Mouse (Mus musculus) hindbrain, embryonic 11.5 days (tissue): Measurements from ENCODE around the gene Creb5. TPM values are rescaled to one million over a fixed set of nuclear protein-coding genes. Genes with fewer than 3 reads are reported as not detected.

Experiments
- ATAC-seq: fragments of 200-750 bp; cut with Nextera tagmentation; 2 replicates; pipeline ENCODE4 v1.8.0; 2017; ENCODE audit warnings: mild to moderate bottlenecking, moderate TSS enrichment, moderate library complexity; ENCODE audit not compliant: low FRiP score
- DNase-seq: peaks from one replicate; pipeline ENCODE4 v3.0.0-alpha.2; 2015; ENCODE audit warnings: low spot score
- H3K27ac ChIP-seq: fragments of 300-500 bp; sonication (generic); 2 replicates; pipeline ENCODE4 v1.5.1; 2014; ENCODE audit warnings: mild to moderate bottlenecking, low read depth, low read length
- H3K27me3 ChIP-seq: fragments of 300-500 bp; sonication (generic); 2 replicates; pipeline ENCODE4 v1.6.1; 2014; ENCODE audit warnings: mild to moderate bottlenecking, low read length, moderate library complexity, mixed read lengths; ENCODE audit not compliant: control insufficient read depth, insufficient read depth
- H3K36me3 ChIP-seq: fragments of 300-500 bp; sonication (generic); 2 replicates; pipeline ENCODE4 v1.6.1; 2014; ENCODE audit warnings: mild to moderate bottlenecking, low read length, moderate library complexity, mixed read lengths; ENCODE audit not compliant: control insufficient read depth, insufficient read depth
- H3K4me1 ChIP-seq: fragments of 300-500 bp; sonication (generic); replicated peaks from 2 replicates; pipeline ENCODE4 v1.6.1; 2014; ENCODE audit warnings: low read length, mixed read lengths; ENCODE audit not compliant: control insufficient read depth, insufficient read depth
- H3K4me2 ChIP-seq: fragments of 300-500 bp; sonication (generic); replicated peaks from 2 replicates; pipeline ENCODE4 v1.6.1; 2014; ENCODE audit warnings: mild to moderate bottlenecking, low read depth, low read length
- H3K4me3 ChIP-seq: fragments of 300-500 bp; sonication (generic); 2 replicates; pipeline ENCODE4 v1.5.1; 2014; ENCODE audit warnings: low read depth, low read length
- H3K9ac ChIP-seq: fragments of 300-500 bp; sonication (generic); 2 replicates; pipeline ENCODE4 v1.6.1; 2014; ENCODE audit warnings: low read depth, low read length
- H3K9me3 ChIP-seq: fragments of 300-500 bp; sonication (generic); 2 replicates; pipeline ENCODE4 v1.6.1; 2016; ENCODE audit warnings: low read length; ENCODE audit not compliant: control insufficient read depth
- WGBS: fragments of 180-500 bp; shearing (Covaris S2); extraction: QIAGEN DNeasy Blood & Tissue Kit; methylation state at CpG from one replicate; pipeline ENCODE4 v1.1.7; 2014; 5-methylcytosine and 5-hydroxymethylcytosine counted together
- polyA plus RNA-seq: library from polyadenylated mRNA; unstranded; fragments of >200 nt; fragmentation: Nextera tagmentation; extraction: Ambion mirVana; gene quantifications from 2 replicates; pipeline ENCODE4 v1.2.1, GENCODE M21; 2014

Gene Creb5
- polyA plus RNA-seq, 1 experiment from 2014 or later = 5.5 TPM

DNA sequence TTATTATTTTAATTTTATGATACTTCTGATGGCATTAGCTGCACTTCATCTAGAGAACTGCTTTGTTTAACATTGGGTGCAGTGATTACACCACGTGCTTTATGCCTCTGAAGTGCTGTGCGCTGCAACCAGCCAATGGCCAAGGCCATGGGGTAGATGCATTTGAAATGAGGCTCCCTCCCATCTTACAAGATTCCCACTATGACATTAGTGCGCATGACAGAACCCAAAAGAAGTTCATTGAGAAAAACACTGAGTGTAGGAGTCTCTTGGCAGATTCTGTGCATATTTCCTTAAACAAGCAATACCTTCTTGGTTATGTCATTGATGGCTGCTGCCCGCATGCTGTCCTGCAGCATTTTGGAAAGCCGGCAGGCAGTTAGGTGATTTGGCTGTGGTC, 19.6 kb downstream of the Creb5 start:
- Histone ChIP-seq H3K9ac (no peak overlapping the region), H3K4me2 (no peak overlapping the region), H3K36me3 (no peaks in the 10 kb centered on the region), H3K9me3 (no peaks in the 10 kb centered on the region), H3K27me3 (no peaks in the 10 kb centered on the region), H3K27ac (no peak overlapping the region), H3K4me3 (no peak overlapping the region), H3K4me1 (0 out of 2 replicates have a peak, but pooled peaks cover 2% of the 10 kb centered on the region)
- ATAC-seq (no peak), DNase-seq (no peak)
- WGBS = 70% methylated on average over 5 of the region's 5 CpGs

DNA sequence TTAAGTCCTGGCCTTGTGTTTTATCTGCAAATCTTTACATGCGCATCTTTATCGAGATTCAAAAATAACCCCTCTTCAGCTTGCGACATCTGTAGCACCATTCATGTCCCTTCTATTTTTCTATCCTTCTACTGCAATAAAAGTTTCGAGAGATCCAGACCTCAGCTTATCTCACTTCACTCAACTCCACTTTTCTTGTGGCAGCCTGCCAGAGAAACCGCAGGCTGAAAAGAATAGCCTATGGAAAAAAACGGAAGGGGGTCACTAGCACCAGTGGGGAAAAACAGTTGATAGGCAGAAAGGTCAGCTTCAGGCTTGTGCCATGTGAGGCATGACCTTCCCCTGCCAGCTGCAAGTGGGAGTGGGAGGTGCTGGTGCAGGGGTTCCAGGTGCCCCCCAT, 21.6 kb downstream of the Creb5 start:
- DNase-seq (no peak), ATAC-seq (no peak)
- Histone ChIP-seq H3K36me3 (no peaks in the 10 kb centered on the region), H3K4me1 (0 out of 2 replicates have a peak, but pooled peaks cover 2% of the 10 kb centered on the region), H3K9ac (no peak overlapping the region), H3K27ac (no peak overlapping the region), H3K4me3 (no peak overlapping the region), H3K27me3 (no peaks in the 10 kb centered on the region), H3K9me3 (no peaks in the 10 kb centered on the region), H3K4me2 (no peak overlapping the region)
- 54% methylated on average over 6 of the region's 6 CpGs for WGBS

DNA sequence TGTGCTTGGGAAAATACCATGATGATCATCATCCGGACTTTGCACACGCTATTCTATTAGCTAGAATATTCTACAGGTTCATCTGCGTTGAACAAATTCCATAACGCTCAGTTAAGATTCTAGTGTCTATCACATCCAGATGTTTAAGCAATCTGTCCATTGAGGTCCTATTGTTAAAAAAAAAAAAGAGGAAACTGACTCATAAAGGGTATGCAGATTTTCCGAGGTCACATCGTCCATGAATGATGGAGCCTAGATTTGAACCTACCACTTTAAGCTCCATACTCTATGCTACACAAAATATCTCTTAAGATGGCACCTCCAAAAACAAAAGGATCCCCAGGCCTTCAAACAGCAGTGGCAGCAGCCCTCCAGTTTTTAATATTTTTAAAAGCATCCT, 26.5 kb downstream of the Creb5 start:
- ATAC-seq (no peak), DNase-seq (no peak)
- Histone ChIP-seq H3K4me2 (no peak overlapping the region), H3K4me3 (no peak overlapping the region), H3K9me3 (no peaks in the 10 kb centered on the region), H3K27me3 (no peaks in the 10 kb centered on the region), H3K9ac (no peak overlapping the region), H3K36me3 (no peaks in the 10 kb centered on the region), H3K27ac (no peak overlapping the region), H3K4me1 (0 out of 2 replicates have a peak, but pooled peaks cover 2% of the 10 kb centered on the region)
- WGBS = 88% methylated on average over 6 of the region's 6 CpGs

DNA sequence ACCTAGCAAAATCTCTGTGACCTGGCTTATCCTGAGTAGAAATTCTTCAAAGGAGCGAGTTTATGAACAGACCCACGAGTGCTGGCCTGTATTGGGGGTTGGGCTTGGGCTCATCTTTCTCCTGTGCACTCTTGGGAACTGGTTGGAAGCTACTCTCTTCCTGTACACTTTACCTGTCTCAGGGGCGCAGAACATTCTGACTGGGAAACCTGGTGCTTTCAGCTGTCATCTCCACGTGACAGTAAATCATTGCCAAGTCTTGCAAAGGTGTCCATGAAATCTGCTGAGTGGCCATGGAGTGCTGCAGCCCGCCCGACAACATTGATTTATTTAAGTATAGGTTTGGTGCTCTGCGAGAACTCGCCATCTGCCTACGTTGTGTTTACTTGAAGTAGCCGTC, 27.1 kb downstream of the Creb5 start:
- DNase-seq = no peak
- Histone ChIP-seq H3K9me3 (no peaks in the 10 kb centered on the region), H3K4me2 (no peak overlapping the region), H3K27ac (no peak overlapping the region), H3K36me3 (no peaks in the 10 kb centered on the region), H3K9ac (no peak overlapping the region), H3K27me3 (no peaks in the 10 kb centered on the region), H3K4me3 (no peak overlapping the region), H3K4me1 (no peaks in the 10 kb centered on the region)
- WGBS = 77% methylated on average over 10 of the region's 10 CpGs
- no peak for ATAC-seq

DNA sequence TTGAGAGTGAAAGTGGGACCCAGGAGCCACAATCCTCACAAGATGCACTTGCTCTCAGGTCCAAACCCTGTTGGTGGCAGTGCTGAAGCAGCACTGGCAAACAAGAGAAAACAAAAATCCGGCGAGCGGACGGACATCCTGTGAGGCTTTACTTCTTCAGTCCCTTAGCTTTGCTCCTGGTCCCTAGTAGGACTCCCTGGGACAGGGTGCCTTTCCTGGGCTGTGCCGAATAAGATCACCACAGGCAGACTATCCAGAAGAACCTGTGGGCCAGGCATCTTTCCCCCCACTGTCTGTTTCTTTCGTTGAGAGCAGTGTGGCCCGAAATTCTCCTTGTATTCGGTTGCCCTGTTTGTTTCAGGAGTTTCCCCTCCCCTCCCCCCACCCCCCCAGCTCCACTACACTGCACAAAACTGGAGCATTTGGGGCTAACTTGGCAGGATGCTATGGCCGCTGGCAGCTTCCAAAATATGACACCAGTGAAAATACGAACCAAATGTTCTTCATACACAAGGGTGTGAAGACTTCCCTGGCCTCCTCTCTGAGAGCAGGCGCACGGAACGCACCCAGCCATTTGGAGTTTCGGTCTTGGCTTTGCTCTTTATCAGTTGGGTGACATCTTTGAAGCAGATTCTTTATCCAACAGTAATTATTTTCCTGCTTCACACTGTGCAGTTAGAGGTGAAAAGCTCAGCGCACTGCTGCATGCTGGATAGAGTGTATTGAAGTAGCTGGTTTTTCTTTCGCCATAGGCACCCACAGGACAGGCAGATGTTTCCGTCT, 32.7 kb downstream of the Creb5 start:
- no peaks in the 10 kb centered on the region for H3K27me3 ChIP-seq
- H3K4me1 ChIP-seq = no peaks in the 10 kb centered on the region
- no peak overlapping the region for H3K4me2 ChIP-seq
- WGBS = 72% methylated on average over 17 of the region's 17 CpGs
- no peak overlapping the region for H3K27ac ChIP-seq
- no peak overlapping the region for H3K4me3 ChIP-seq
- ATAC-seq = no peak
- DNase-seq = no peak
- no peaks in the 10 kb centered on the region for H3K9me3 ChIP-seq
- no peaks in the 10 kb centered on the region for H3K36me3 ChIP-seq
- no peak overlapping the region for H3K9ac ChIP-seq

DNA sequence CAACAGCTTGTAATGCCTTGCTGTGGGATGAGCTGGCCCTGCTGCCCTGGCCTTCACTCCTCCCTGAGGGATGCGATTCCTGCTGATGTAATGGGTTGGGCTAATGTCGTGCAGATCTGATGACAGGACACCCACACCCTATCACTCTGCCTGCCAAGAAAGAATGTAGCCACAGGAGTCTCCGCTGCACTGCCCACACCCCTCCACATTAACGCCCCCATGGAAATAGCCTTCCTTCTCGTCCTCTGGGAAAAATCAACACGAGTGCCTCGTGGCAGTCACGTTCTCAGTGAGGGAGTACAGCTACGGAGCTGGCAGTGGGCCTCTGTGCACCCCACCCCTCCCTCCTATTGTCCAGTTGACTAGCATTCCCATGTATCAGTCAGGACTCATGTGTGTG, 50.3 kb downstream of the Creb5 start:
- no peaks in the 10 kb centered on the region for H3K9me3 ChIP-seq
- 38% methylated on average over 9 of the region's 9 CpGs for WGBS
- no peak for DNase-seq
- H3K4me1 ChIP-seq = no peaks in the 10 kb centered on the region
- no peaks in the 10 kb centered on the region for H3K36me3 ChIP-seq
- ATAC-seq = no peak
- no peak overlapping the region for H3K4me3 ChIP-seq
- H3K27me3 ChIP-seq = no peaks in the 10 kb centered on the region
- H3K4me2 ChIP-seq = no peak overlapping the region
- H3K9ac ChIP-seq = no peak overlapping the region
- H3K27ac ChIP-seq = no peak overlapping the region

DNA sequence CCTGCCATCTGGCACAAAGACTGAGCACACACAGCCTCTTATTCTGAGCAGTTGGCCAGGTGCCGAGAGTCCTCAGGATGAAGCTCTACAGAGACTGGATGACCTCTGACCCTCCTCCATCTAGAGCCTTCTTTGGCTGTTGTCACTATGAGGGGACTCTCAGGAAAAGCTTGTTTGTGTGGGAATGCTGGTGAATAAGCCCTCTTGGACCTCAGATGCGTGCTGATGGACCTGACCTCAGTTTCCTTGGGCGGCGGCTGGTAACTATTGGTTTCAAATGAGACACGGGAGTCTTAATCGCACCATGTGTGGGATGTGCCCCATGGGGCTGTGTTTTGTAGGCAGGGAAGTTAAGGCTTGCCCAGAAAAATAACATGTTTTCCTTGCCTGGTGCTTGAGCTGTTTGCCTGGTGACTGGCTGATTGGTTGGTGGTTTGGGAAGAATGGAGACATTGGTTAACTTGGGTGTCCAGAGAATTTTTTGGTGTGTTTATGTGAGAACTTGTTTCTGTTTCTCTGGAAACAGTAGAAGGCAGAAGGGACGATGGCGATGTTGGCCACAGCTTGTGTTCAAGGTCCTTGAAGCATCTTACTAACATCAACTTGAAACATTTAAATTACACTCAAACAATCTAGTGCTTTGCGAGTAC, 65.4 kb downstream of the Creb5 start:
- H3K27me3 ChIP-seq = no peaks in the 10 kb centered on the region
- no peaks in the 10 kb centered on the region for H3K36me3 ChIP-seq
- DNase-seq (no peak), ATAC-seq (no peak)
- no peak overlapping the region for H3K9ac ChIP-seq
- H3K4me1 ChIP-seq = no peaks in the 10 kb centered on the region
- H3K4me3 ChIP-seq = no peak overlapping the region
- 84% methylated on average over 9 of the region's 9 CpGs for WGBS
- no peak overlapping the region for H3K4me2 ChIP-seq
- no peaks in the 10 kb centered on the region for H3K9me3 ChIP-seq
- H3K27ac ChIP-seq = no peak overlapping the region

DNA sequence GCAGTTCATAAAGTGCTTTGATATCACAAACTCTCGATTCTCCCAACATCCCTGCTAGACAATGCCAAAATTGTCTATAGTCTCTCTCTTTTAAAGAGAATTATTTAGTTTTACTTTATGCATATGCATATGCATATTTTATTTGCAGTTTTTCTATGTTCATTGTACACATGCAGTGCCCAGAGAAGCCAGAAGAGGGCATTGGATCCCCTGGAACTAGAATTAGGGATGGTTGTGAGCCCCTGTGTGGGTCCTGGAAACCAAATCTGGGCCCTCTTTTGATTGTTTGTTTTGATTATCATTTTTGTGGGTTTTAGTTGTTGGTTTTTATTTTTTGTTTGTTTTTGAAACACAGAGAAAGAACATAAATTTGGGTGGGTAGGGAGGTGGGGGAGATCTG, 69.3 kb downstream of the Creb5 start:
- Histone ChIP-seq H3K4me1 (no peaks in the 10 kb centered on the region), H3K4me2 (no peak overlapping the region), H3K27ac (no peak overlapping the region), H3K9me3 (no peaks in the 10 kb centered on the region), H3K4me3 (no peak overlapping the region), H3K27me3 (no peaks in the 10 kb centered on the region), H3K9ac (no peak overlapping the region), H3K36me3 (no peaks in the 10 kb centered on the region)
- no peak for ATAC-seq
- no peak for DNase-seq
- WGBS = 92% methylated on average over 1 of the region's 1 CpGs

DNA sequence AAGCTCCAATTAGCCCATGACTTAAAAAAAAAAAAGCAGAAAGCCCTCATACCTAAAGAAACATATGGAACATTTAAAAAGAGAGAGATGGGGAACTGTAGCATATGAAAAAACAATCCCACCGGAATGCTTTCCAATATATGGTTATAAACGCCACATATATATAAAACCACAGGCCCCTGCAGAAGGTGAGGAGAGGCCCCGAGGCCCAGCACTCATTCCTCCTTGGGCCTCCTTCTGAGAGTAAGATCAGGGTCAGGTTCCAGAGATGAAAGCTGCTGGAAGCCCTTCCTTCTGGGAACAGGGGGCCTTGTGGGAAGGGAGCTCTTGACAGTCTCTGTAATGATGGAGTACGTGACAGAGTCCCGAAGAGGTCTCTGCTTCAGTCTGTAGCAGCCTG, 76.5 kb downstream of the Creb5 start:
- DNase-seq = no peak
- no peak overlapping the region for H3K27ac ChIP-seq
- no peak overlapping the region for H3K4me2 ChIP-seq
- no peaks in the 10 kb centered on the region for H3K27me3 ChIP-seq
- no peaks in the 10 kb centered on the region for H3K36me3 ChIP-seq
- no peaks in the 10 kb centered on the region for H3K9me3 ChIP-seq
- WGBS = 61% methylated on average over 5 of the region's 5 CpGs
- no peak overlapping the region for H3K9ac ChIP-seq
- ATAC-seq = no peak
- no peak overlapping the region for H3K4me3 ChIP-seq
- H3K4me1 ChIP-seq = no peaks in the 10 kb centered on the region
